Mouse (Mus musculus): ENCODE results near the gene Gm10638.

DNA sequence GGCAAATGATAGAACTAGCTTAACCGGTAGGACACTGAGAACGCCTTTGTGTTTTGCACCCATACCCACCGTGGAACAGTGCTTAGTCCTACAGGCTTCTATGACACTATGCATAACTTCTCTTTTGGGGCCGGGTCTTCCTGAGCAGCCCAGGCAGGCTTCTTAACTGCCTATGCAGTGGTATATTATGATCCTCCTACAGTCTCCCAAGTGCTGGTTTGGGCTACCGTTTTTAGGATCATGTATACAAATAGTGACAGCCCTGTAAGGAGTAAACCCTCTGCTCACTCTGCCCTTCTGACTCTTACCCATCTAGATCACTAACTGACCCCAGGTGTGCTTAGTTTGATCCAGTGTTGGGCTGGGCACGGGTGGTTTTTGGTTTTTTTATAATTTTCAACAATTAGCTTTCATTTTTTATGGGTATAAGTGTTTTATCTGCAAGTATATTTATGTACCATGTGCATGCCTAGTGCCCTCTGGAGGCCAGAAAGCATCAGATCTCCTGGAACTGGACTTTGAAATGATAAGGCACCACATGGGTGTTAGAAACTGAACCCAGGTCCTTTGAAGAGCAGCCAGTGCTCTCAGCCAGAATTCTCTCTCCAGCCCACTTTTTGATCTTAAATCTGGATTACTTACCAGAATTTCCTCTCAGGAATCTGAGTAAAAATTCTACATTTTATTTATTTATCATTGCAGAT, 24.6 kb upstream of the Gm10638 start:
- 0 out of 2 replicates have a peak, but pooled peaks have one; percentile 9 for TF ChIP-seq CTCF (IDR thresholded peaks at IDR 0.05; ENCODE audit: insufficient read depth, low read length)
- no peak for TF ChIP-seq POLR2A (IDR thresholded peaks at IDR 0.05; ENCODE audit: borderline replicate concordance, extremely low read depth, low read depth, low read length)
